Mouse (Mus musculus) brain, embryonic 14.5 days (tissue): ENCODE results near the gene Tbx22.

Experiments used
- CTCF ChIP-seq: fragments of 200-500 bp; IDR thresholded peaks from 2 replicates; pipeline ENCODE4 v1.5.1; 2012; ENCODE audit warnings: inconsistent platforms, mild to moderate bottlenecking, moderate library complexity, borderline replicate concordance; ENCODE audit not compliant: insufficient read depth, insufficient read length; ENCODE audit errors: extremely low read depth
- POLR2A ChIP-seq: fragments of 200-500 bp; IDR thresholded peaks from 2 replicates; pipeline ENCODE4 v1.6.1; 2012; ENCODE audit warnings: mild to moderate bottlenecking, inconsistent platforms, borderline replicate concordance; ENCODE audit not compliant: poor library complexity, insufficient read depth, insufficient read length, severe bottlenecking; ENCODE audit errors: extremely low read depth

DNA sequence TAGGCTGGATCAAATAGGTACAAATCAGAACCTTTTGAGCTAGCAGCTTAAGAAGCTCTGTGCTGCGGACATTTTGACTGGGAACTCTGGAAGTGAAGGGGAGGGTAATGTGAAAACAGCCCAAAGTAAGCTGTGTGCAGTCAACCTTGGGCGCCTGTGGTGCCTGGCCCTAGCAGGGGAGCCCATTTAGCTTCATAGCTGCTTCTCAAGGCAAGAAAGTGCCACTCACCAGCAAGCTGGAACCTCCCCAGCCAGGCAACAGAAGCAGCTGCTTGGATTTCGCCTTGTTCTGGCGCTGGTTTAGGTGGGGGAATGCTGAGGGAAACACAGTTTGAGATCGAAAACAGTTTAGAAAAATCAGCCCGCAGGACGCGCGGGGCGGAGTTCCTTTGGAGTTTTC is 11.4 kb downstream of the Tbx22 start:
- TF ChIP-seq POLR2A (no peak), CTCF (no peak)
